Mouse (Mus musculus): ENCODE results near the gene Arl8b. TPM values are rescaled to one million over a fixed set of nuclear protein-coding genes. Genes with fewer than 3 reads are reported as not detected.

Gene Arl8b
- polyA plus RNA-seq, 1 experiment from 2014 or later = 77.9 TPM

DNA sequence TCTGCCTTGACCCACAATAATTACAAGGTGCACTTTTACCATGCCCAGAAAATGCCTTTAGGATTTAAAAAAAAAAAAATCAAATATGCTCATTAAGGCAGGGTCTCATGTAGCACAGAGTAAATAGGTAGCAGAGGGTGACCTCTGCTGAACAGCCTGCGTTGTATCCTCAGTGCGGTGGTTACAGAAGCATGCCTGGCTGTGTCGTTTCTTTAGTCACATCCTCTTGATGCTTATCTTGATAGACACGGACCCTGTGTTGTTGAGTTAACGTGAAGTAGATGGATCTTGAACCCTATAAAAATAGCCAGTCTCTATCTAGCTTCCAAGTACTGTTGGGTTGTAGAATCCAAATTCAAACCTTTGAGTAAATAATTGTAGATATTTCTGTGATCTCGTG, 50.1 kb downstream of the Arl8b start:
- H3K27ac ChIP-seq (ENCODE audit: low read depth) = no peak overlapping the region
- H3K4me3 ChIP-seq (ENCODE audit: low read depth, low read length) = no peak overlapping the region
- ATAC-seq (ENCODE audit: insufficient read depth) (no peak), DNase-seq (no peak)
- H3K4me1 ChIP-seq (ENCODE audit: insufficient read depth) = peaks cover 14% of the 10 kb centered on the region
- H3K27me3 ChIP-seq (ENCODE audit: insufficient read depth, low read length) = no peaks in the 10 kb centered on the region
- no peaks in the 10 kb centered on the region for H3K9me3 ChIP-seq (ENCODE audit: low read depth, low read length)
- H3K36me3 ChIP-seq (ENCODE audit: insufficient read depth) = peaks cover 11% of the 10 kb centered on the region
- 54% methylated on average over 6 of the region's 6 CpGs for WGBS
- no peak overlapping the region for H3K4me2 ChIP-seq
- no peak overlapping the region for H3K9ac ChIP-seq
- no peak for TF ChIP-seq CTCF (IDR thresholded peaks at IDR 0.05; ENCODE audit: low read depth)

DNA sequence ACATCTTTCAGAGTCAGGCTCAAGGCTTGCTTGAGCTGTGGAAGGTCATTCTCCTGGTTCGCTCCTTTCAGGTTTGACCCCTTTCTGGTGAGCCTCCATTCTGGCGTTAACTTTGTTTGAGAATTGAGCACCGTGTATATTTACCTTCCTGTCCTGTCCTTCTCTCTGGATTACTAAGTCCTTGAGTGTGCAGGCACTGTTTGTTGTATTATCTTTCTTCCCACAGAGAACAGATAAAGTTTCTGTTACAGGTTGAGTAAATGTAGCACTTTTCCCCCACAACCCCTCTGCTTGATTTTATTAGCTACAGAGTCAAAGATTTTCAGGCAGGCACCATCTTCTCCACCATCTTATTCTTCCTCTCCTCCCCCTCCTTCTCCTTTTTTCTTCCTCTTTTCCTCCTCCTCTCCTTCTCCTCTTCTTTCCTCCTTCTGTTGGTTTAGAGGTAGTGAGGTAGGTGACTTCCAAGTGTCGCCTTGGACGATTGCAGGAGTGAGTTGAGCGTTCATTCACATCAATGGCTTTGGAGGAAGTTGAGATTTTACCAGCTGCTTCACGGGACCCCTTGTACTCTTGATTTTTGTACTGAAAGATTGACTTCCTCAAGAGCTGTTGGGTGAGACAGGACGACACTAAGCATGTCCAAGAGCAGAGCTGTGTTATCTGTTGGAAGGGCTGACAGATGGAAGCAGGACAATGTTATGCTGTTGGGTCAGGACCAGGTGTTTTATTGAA, 51.2 kb downstream of the Arl8b start:
- no peaks in the 10 kb centered on the region for H3K9me3 ChIP-seq (ENCODE audit: low read depth, low read length)
- no peaks in the 10 kb centered on the region for H3K27me3 ChIP-seq (ENCODE audit: insufficient read depth, low read length)
- no peak for DNase-seq
- no peak overlapping the region for H3K4me3 ChIP-seq (ENCODE audit: low read depth, low read length)
- 52% methylated on average over 8 of the region's 8 CpGs for WGBS
- H3K4me1 ChIP-seq (ENCODE audit: insufficient read depth) = peaks cover 14% of the 10 kb centered on the region
- ATAC-seq (ENCODE audit: insufficient read depth) = no peak
- H3K9ac ChIP-seq = no peak overlapping the region
- TF ChIP-seq CTCF (IDR thresholded peaks at IDR 0.05; ENCODE audit: low read depth) = no peak
- 0 out of 2 replicates have a peak overlapping the region, but pooled peaks have one; percentile 4 for H3K4me2 ChIP-seq
- peaks cover 18% of the 10 kb centered on the region for H3K36me3 ChIP-seq (ENCODE audit: insufficient read depth)
- H3K27ac ChIP-seq (ENCODE audit: low read depth) = no peak overlapping the region

DNA sequence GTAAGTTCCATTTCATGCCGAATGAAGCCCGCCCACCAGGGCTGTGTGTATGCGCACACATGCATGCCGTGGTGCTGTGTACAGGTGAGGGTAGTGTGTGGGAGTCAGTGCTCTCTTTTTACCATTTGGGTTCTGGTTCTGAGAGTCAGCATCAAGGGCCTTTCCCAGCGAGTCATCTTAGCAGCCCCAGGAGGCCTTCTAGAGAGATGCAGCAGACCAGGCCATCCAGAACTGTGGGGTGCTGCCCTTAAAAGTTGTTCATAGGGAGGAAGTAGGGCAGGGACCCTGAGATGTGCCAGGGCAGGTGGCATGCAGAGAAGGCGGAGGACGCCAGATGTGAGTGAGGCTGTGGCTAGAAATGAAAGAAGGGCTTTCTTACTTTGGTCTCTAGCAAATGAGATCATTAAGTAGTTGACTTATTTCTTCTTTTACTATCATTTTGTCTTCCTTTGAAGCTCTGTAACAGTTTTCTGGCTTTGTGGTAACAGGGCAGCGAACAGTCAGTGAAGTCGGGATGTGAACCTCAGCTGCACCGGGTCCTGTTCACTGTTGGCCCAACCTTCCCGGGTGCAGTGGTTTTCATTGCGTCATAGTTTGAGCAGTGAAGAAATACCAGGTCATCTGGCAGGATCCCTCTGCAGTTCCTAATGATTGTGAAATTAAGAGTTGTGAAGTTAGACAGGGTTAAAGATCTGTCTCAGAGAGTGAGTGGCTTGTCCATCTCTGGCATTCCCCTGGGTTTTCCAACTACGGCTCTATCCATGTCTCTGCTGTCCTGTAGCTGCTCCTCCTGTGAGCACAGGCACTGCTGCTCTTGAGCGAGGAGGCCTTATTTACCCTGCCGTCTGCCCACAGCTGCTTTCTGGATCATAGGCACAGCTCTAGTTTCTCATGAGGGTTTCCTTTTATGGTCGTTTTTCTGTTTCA, 53.1 kb downstream of the Arl8b start:
- Histone ChIP-seq H3K27me3 (ENCODE audit: insufficient read depth, low read length) (no peaks in the 10 kb centered on the region), H3K9me3 (ENCODE audit: low read depth, low read length) (no peaks in the 10 kb centered on the region), H3K4me3 (ENCODE audit: low read depth, low read length) (no peak overlapping the region), H3K9ac (no peak overlapping the region), H3K36me3 (ENCODE audit: insufficient read depth) (peaks cover 27% of the 10 kb centered on the region), H3K27ac (ENCODE audit: low read depth) (peak overlapping the region; percentile 60), H3K4me2 (no peak overlapping the region), H3K4me1 (ENCODE audit: insufficient read depth) (peaks cover 8% of the 10 kb centered on the region)
- DNase-seq (peak; percentile 31), ATAC-seq (ENCODE audit: insufficient read depth) (peak; percentile 54; the same call in 1 of the 2 replicates)
- 61% methylated on average over 16 of the region's 16 CpGs for WGBS
- no peak for TF ChIP-seq CTCF (IDR thresholded peaks at IDR 0.05; ENCODE audit: low read depth)

DNA sequence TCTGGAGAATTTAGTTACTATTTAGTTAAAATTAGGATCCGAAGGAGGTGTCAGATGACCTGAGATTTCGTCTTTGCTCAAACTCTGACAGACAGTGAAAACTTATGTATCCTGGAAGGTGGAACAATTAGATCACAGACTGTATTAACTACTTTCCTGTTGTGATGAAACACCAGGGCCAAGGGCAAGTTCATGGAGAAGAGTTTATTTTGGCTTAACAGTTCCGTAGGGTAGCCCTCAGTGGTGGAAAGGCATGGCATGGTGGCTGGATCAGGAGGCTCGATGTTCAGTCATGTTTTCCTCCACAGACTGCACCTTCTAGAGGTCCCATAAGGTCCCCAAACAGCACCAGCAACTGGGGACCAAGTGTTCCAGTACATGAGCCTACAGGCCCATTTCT, 54.2 kb downstream of the Arl8b start:
- Histone ChIP-seq H3K27me3 (ENCODE audit: insufficient read depth, low read length) (no peaks in the 10 kb centered on the region), H3K4me3 (ENCODE audit: low read depth, low read length) (no peak overlapping the region), H3K4me2 (no peak overlapping the region), H3K4me1 (ENCODE audit: insufficient read depth) (peaks cover 8% of the 10 kb centered on the region), H3K9me3 (ENCODE audit: low read depth, low read length) (no peaks in the 10 kb centered on the region), H3K27ac (ENCODE audit: low read depth) (no peak overlapping the region), H3K9ac (no peak overlapping the region), H3K36me3 (ENCODE audit: insufficient read depth) (peaks cover 37% of the 10 kb centered on the region)
- DNase-seq (no peak), ATAC-seq (ENCODE audit: insufficient read depth) (no peak)
- TF ChIP-seq CTCF (IDR thresholded peaks at IDR 0.05; ENCODE audit: low read depth) = no peak
- 82% methylated on average over 4 of the region's 4 CpGs for WGBS

DNA sequence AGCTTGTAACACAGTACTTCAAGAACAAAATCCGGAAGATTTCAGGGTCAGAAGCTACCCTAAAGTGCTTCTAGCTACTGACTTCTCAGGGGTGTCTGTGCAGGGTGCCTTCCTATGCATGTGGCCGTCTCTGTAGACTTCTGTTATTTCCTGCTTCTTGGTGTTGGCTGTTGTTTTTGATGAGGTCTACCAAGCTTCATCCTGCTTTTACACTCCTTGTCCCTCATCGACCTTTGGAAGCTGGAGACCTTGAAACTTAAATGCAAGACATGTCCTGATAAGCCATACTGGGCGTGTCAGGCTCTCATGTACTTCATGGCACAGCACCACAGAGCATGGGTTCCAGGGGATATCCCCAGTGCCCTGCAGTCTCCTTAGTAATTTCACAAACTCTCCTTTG, 55.1 kb downstream of the Arl8b start:
- no peak overlapping the region for H3K27ac ChIP-seq (ENCODE audit: low read depth)
- no peak overlapping the region for H3K9ac ChIP-seq
- H3K4me1 ChIP-seq (ENCODE audit: insufficient read depth) = peaks cover 8% of the 10 kb centered on the region
- H3K36me3 ChIP-seq (ENCODE audit: insufficient read depth) = peaks cover 46% of the 10 kb centered on the region
- DNase-seq (no peak), ATAC-seq (ENCODE audit: insufficient read depth) (no peak)
- H3K9me3 ChIP-seq (ENCODE audit: low read depth, low read length) = no peaks in the 10 kb centered on the region
- 85% methylated on average over 4 of the region's 4 CpGs for WGBS
- TF ChIP-seq CTCF (IDR thresholded peaks at IDR 0.05; ENCODE audit: low read depth) = no peak
- H3K27me3 ChIP-seq (ENCODE audit: insufficient read depth, low read length) = no peaks in the 10 kb centered on the region
- no peak overlapping the region for H3K4me3 ChIP-seq (ENCODE audit: low read depth, low read length)
- H3K4me2 ChIP-seq = no peak overlapping the region

DNA sequence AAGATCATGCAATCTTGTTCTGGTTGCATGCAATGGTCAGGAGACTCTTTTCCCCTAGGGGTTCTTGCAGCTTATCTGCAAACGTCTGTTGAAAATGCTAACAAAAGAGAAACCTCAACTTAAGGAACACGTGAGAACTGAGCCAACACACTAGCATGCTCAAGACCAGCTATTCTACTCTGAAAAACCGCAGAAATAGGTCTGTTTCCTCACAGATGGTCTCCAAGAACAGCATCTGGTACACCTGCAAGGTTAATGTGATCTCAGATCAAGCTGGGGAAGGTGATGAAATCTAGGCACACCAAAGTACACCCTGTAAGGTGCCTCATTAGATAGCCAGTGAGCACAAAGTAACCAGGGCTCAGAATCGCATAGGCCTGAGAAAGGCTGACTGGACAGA, 56.5 kb downstream of the Arl8b start:
- Histone ChIP-seq H3K4me2 (no peak overlapping the region), H3K9me3 (ENCODE audit: low read depth, low read length) (no peaks in the 10 kb centered on the region), H3K4me3 (ENCODE audit: low read depth, low read length) (no peak overlapping the region), H3K9ac (no peak overlapping the region), H3K36me3 (ENCODE audit: insufficient read depth) (peaks cover 59% of the 10 kb centered on the region), H3K27ac (ENCODE audit: low read depth) (no peak overlapping the region), H3K27me3 (ENCODE audit: insufficient read depth, low read length) (no peaks in the 10 kb centered on the region), H3K4me1 (ENCODE audit: insufficient read depth) (peaks cover 8% of the 10 kb centered on the region)
- 78% methylated on average over 4 of the region's 4 CpGs for WGBS
- DNase-seq = no peak
- no peak for TF ChIP-seq CTCF (IDR thresholded peaks at IDR 0.05; ENCODE audit: low read depth)
- no peak for ATAC-seq (ENCODE audit: insufficient read depth)

Measured in lung, embryonic 14.5 days (tissue).